ENCODE assay signal across 22 mouse cellular contexts in the genomic region with DNA sequence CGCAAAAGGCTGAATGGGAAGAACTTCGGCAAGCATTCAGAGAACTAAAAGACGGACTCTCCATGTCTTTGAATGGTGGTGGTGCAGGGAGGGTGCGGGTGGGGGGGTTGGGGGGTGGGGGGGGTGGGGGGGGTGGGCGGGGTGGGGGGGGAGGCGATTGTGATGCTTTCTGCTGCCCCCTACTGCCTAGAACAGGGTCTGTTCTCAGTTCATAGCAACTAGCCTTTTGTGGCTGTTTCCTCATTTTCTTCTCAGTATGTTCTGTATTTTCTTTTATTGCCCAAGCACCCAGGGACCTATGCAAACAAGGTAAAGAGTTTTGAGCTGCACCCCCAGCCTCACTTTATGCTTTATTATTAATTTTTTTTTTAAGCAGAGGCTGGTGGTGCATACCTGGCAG. TPM values are rescaled to one million over a fixed set of nuclear protein-coding genes. Genes with fewer than 3 reads are reported as not detected.
DNase-seq lines count a peak whose midpoint lies in the region; ATAC-seq and TF ChIP-seq lines count a peak whose summit lies in the region.
"Had no signal": no experiment of that assay in that cellular context is flagged by ENCODE, and none has a peak within 500 bp of the region (broad histone marks: within the 10 kb centered on the region; RNA-seq: fewer than 3 reads in every experiment).

No protein-coding gene starts in this region.

- H3K36me3 ChIP-seq in thymus, adult 2 months (ENCODE audit: control insufficient read depth, insufficient read depth, low read length) = no peaks in the 10 kb centered on the region
- H3K36me3 ChIP-seq in splenic B cell, adult 2 months (ENCODE audit: control insufficient read depth, insufficient read depth, low read length, poor library complexity, severe bottlenecking) = no peaks in the 10 kb centered on the region
- no peaks in the 10 kb centered on the region for H3K36me3 ChIP-seq in hindbrain, embryonic 13.5 days
- H3K36me3 ChIP-seq: embryonic facial prominence, embryonic 15.5 days; forebrain, embryonic 10.5 days; heart, embryonic 13.5 days had no signal

- no peaks in the 10 kb centered on the region for H3K27me3 ChIP-seq in thymus, adult 2 months (ENCODE audit: control insufficient read depth, insufficient read depth, low read length)
- no peaks in the 10 kb centered on the region for H3K27me3 ChIP-seq in splenic B cell, adult 2 months (ENCODE audit: control insufficient read depth, insufficient read depth, low read length, poor library complexity, severe bottlenecking)
- H3K27me3 ChIP-seq in hindbrain, embryonic 13.5 days = no peaks in the 10 kb centered on the region
- H3K27me3 ChIP-seq: CH12.LX; embryonic facial prominence, embryonic 15.5 days; heart, embryonic 13.5 days had no signal

- no peak for ATAC-seq in hindbrain, embryonic 13.5 days (ENCODE audit: low FRiP score)
- ATAC-seq: forebrain, embryonic 14.5 days; hindbrain, embryonic 16.5 days; inflammation-experienced regulatory T-cells, adult 6 months had no signal

- no peaks in the 10 kb centered on the region for H3K9me3 ChIP-seq in hindbrain, embryonic 13.5 days
- H3K9me3 ChIP-seq: embryonic facial prominence, embryonic 15.5 days; forebrain, embryonic 10.5 days; heart, embryonic 13.5 days had no signal

- H3K9ac ChIP-seq in hindbrain, embryonic 13.5 days = no peak overlapping the region
- H3K9ac ChIP-seq: embryonic facial prominence, embryonic 15.5 days; heart, embryonic 13.5 days had no signal

- no peak overlapping the region for H3K27ac ChIP-seq in gastrocnemius, adult 2 months
- no peak overlapping the region for H3K27ac ChIP-seq in thymus, adult 2 months (ENCODE audit: control insufficient read depth, insufficient read depth, low read length)
- H3K27ac ChIP-seq in hindbrain, embryonic 13.5 days = no peak overlapping the region
- H3K27ac ChIP-seq: embryonic facial prominence, embryonic 15.5 days; forebrain, embryonic 10.5 days; heart, embryonic 13.5 days had no signal

- no peak overlapping the region for H3K4me2 ChIP-seq in hindbrain, embryonic 13.5 days
- H3K4me2 ChIP-seq: embryonic facial prominence, embryonic 15.5 days; heart, embryonic 13.5 days had no signal

- no peak for TF ChIP-seq POLR2A in thymus, adult 2 months (IDR thresholded peaks at IDR 0.05; ENCODE audit: control insufficient read depth, extremely low read depth, insufficient read depth, low read length, poor library complexity)

- TF ChIP-seq CTCF in gastrocnemius, adult 2 months (IDR thresholded peaks at IDR 0.05) = peak; percentile 11; the same call in 1 of the 2 replicates
- no peak for TF ChIP-seq CTCF in thymus, adult 2 months (IDR thresholded peaks at IDR 0.05; ENCODE audit: borderline replicate concordance, control insufficient read depth, extremely low read depth, insufficient read depth, low read length, poor library complexity)

- intact Hi-C loops in gastrocnemius, adult 2 months (cut with DNase I) = loop anchor here (10.0 kb wide), 1 partner anchor 181 kb away; the partner anchor contains the start of gene Suv39h1
- intact Hi-C loops in gastrocnemius, postnatal 36 days (cut with DNase I) = loop anchor here (10.0 kb wide), 1 partner anchor 161 kb away; the partner anchor contains the start of gene Was

- no peak overlapping the region for H3K4me3 ChIP-seq in gastrocnemius, adult 2 months
- no peak overlapping the region for H3K4me3 ChIP-seq in thymus, adult 2 months (ENCODE audit: control insufficient read depth, insufficient read depth, low read length)
- no peak overlapping the region for H3K4me3 ChIP-seq in hindbrain, embryonic 13.5 days
- H3K4me3 ChIP-seq: embryonic facial prominence, embryonic 15.5 days; erythroblast, embryonic 14.5 days; forebrain, embryonic 10.5 days; heart, embryonic 13.5 days had no signal

- H3K4me1 ChIP-seq in thymus, adult 2 months (replicated peaks; ENCODE audit: control insufficient read depth, insufficient read depth, low read length) = no peaks in the 10 kb centered on the region
- peaks cover 8% of the 10 kb centered on the region for H3K4me1 ChIP-seq in hindbrain, embryonic 13.5 days (replicated peaks)

- WGBS in thymus, adult 2 months = 23% methylated on average over 6 of the region's 6 CpGs
- 31% methylated on average over 3 of the region's 6 CpGs for WGBS in hindbrain, embryonic 13.5 days

- DNase-seq in gastrocnemius, adult 2 months = no peak
- no peak for DNase-seq in gastrocnemius, postnatal 36 days
- DNase-seq in thymus, postnatal 0 days (ENCODE audit: low spot score) = peak; percentile 15
- DNase-seq in thymus, adult 2 months = no peak
- peak; percentile 7 to 10 for DNase-seq in B cell, adult 2 months
- peak; percentile 19 for DNase-seq in splenic B cell, adult 2 months (ENCODE audit: low read depth, low spot score)
- DNase-seq: adrenal gland, adult 2 months; adrenal gland, postnatal 25 days; cerebellum, adult 18-20 months; cerebellum, adult 9-11 months; embryo, embryonic 11 days; gastrocnemius, postnatal 10 days; heart, postnatal 36 days had no signal

RNA-seq across cellular contexts. Expression of gene Ftsj1, which starts 3.6 kb away (rescaled TPM):
- total RNA-seq in gastrocnemius, adult 2 months (2021) = 10 to 100 TPM; 13.9 to 16.0 TPM
- total RNA-seq in gastrocnemius, postnatal 36 days (2021) = 10 to 100 TPM; 14.1 to 14.4 TPM
- polyA plus RNA-seq in thymus, postnatal 0 days (2015; fragmentation: Nextera tagmentation; extraction: Ambion mirVana) = 30.2 and 35.9 TPM in 2 replicates
- polyA plus RNA-seq in thymus, adult 2 months (2012; rRNA removed) = 50.2 and 50.9 TPM in 2 replicates
- polyA plus RNA-seq in hindbrain, embryonic 13.5 days (2015; fragmentation: Nextera tagmentation; extraction: Ambion mirVana) = 46.9 and 48.4 TPM in 2 replicates

RNA-seq across cellular contexts. Expression of gene Slc38a5, which starts 15.1 kb away (rescaled TPM):
- total RNA-seq in gastrocnemius, adult 2 months (2021) = not detected
- total RNA-seq in gastrocnemius, postnatal 36 days (2021) = not detected
- polyA plus RNA-seq in thymus, postnatal 0 days (2015; fragmentation: Nextera tagmentation; extraction: Ambion mirVana) = 0.16 and 0.26 TPM in 2 replicates
- 0.27 and 0.36 TPM in 2 replicates for polyA plus RNA-seq in thymus, adult 2 months (2012; rRNA removed)
- 30.0 and 30.6 TPM in 2 replicates for polyA plus RNA-seq in hindbrain, embryonic 13.5 days (2015; fragmentation: Nextera tagmentation; extraction: Ambion mirVana)
- total RNA-seq: adrenal gland, postnatal 25 days; CH12.LX had no signal
- polyA plus RNA-seq: inflammation-experienced regulatory T-cells, adult 6 months had no signal

RNA-seq across cellular contexts. Expression of gene Porcn, which starts 49.5 kb away (rescaled TPM):
- total RNA-seq in gastrocnemius, adult 2 months (2021) = 1 to 10 TPM; 4.2 to 5.4 TPM
- 1 to 10 TPM; 4.9 to 5.3 TPM for total RNA-seq in gastrocnemius, postnatal 36 days (2021)
- 0.60 and 0.64 TPM in 2 replicates for polyA plus RNA-seq in thymus, postnatal 0 days (2015; fragmentation: Nextera tagmentation; extraction: Ambion mirVana)
- polyA plus RNA-seq in thymus, adult 2 months (2012; rRNA removed) = 4.7 and 5.3 TPM in 2 replicates
- polyA plus RNA-seq in hindbrain, embryonic 13.5 days (2015; fragmentation: Nextera tagmentation; extraction: Ambion mirVana) = 43.4 and 50.0 TPM in 2 replicates

Comparison
In these comparisons a context has a peak if more than half of its experiments do, and no peak if none do; other contexts are left out.
1. DNase-seq: peak in thymus, postnatal 0 days (single experiment), B cell, adult 2 months (2 of 2) and splenic B cell, adult 2 months (single experiment); none in gastrocnemius, adult 2 months (single experiment), gastrocnemius, postnatal 36 days (0 of 2) and thymus, adult 2 months (single experiment).
2. RNA of gene Slc38a5, which starts 15.1 kb away (polyA plus RNA-seq): 30.0 to 30.6 TPM in hindbrain, embryonic 13.5 days; 0.27 to 0.36 TPM in thymus, adult 2 months and 0.16 to 0.26 TPM in thymus, postnatal 0 days; every median in the first group is over 10 times any median in the second.